Mouse (Mus musculus) liver, postnatal 0 days (tissue): ENCODE data around the gene Kcnab2. TPM values are rescaled to one million over a fixed set of nuclear protein-coding genes. Genes with fewer than 3 reads are reported as not detected.

ENCODE experiments used
- ATAC-seq: fragments of 200-750 bp; cut with Nextera tagmentation; 2 replicates; pipeline ENCODE4 v1.8.0; 2017; ENCODE audit warnings: mild to moderate bottlenecking, moderate library complexity
- DNase-seq: peaks from one replicate; pipeline ENCODE4 v3.0.0-alpha.2; 2016
- H3K27ac ChIP-seq: fragments of 300-500 bp; sonication (generic); 2 replicates; pipeline ENCODE4 v1.5.1; 2014; ENCODE audit warnings: antibody characterized with exemption, moderate library complexity, mild to moderate bottlenecking, low read depth
- H3K27me3 ChIP-seq: fragments of 300-500 bp; sonication (generic); 2 replicates; pipeline ENCODE4 v1.6.1; 2014; ENCODE audit warnings: low read length, control low read depth, mixed read lengths; ENCODE audit not compliant: insufficient read depth
- H3K36me3 ChIP-seq: fragments of 300-500 bp; sonication (generic); replicated peaks from 2 replicates; pipeline ENCODE4 v1.6.1; 2014; ENCODE audit warnings: mild to moderate bottlenecking, control low read depth, low read length, moderate library complexity, mixed read lengths; ENCODE audit not compliant: insufficient read depth
- H3K4me1 ChIP-seq: fragments of 300-500 bp; sonication (generic); 2 replicates; pipeline ENCODE4 v1.6.1; 2014; ENCODE audit warnings: antibody characterized with exemption, mild to moderate bottlenecking, control low read depth; ENCODE audit not compliant: insufficient read depth
- H3K4me2 ChIP-seq: fragments of 300-500 bp; sonication (generic); 2 replicates; pipeline ENCODE4 v1.6.1; 2014; ENCODE audit warnings: low read depth, mild to moderate bottlenecking, low read length, moderate library complexity, mixed read lengths
- H3K4me3 ChIP-seq: fragments of 300-500 bp; sonication (generic); 2 replicates; pipeline ENCODE4 v1.5.1; 2014; ENCODE audit warnings: low read depth, low read length
- H3K9ac ChIP-seq: fragments of 300-500 bp; sonication (generic); replicated peaks from 2 replicates; pipeline ENCODE4 v1.6.1; 2014; ENCODE audit warnings: mild to moderate bottlenecking, moderate library complexity
- H3K9me3 ChIP-seq: fragments of 300-500 bp; sonication (generic); 2 replicates; pipeline ENCODE4 v1.6.1; 2016; ENCODE audit warnings: mild to moderate bottlenecking, control low read depth, low read length, mixed read lengths
- CTCF ChIP-seq: sonication (generic); IDR thresholded peaks from 2 replicates; pipeline ENCODE4 v1.5.1; 2016; ENCODE audit warnings: antibody characterized with exemption, low read depth
- EP300 ChIP-seq: IDR thresholded peaks from 2 replicates; pipeline ENCODE4 v1.6.1; 2016; ENCODE audit warnings: antibody characterized with exemption, low read depth, mild to moderate bottlenecking
- WGBS: fragments of 180-500 bp; shearing (Covaris S2); extraction: QIAGEN DNeasy Blood & Tissue Kit; methylation state at CpG from one replicate; pipeline ENCODE4 v1.1.7; 2014; ENCODE audit not compliant: insufficient replicate concordance; 5-methylcytosine and 5-hydroxymethylcytosine counted together
- polyA plus RNA-seq: library from polyadenylated mRNA; unstranded; fragments of >200 nt; fragmentation: Nextera tagmentation; extraction: Ambion mirVana; gene quantifications from 2 replicates; pipeline ENCODE4 v1.2.1, GENCODE M21; 2015

Kcnab2 gene
- polyA plus RNA-seq, 1 experiment from 2014 or later, result 6.7 TPM

GRCm38 (mm10) chr4:152349837-152350381, 127.8 kb downstream of the Kcnab2 start:
- Histone ChIP-seq H3K27ac (no peak overlapping the region), H3K9me3 (no peaks in the 10 kb centered on the region), H3K27me3 (peaks cover 27% of the 10 kb centered on the region; the same call in 1 of the 2 replicates), H3K4me1 (peaks cover 7% of the 10 kb centered on the region), H3K4me3 (no peak overlapping the region), H3K36me3 (no peaks in the 10 kb centered on the region), H3K4me2 (no peak overlapping the region), H3K9ac (no peak overlapping the region)
- ATAC-seq, result no peak
- WGBS, result 6% methylated on average over 17 of the region's 17 CpGs
- DNase-seq, result no peak
- no peak for TF ChIP-seq CTCF
- TF ChIP-seq EP300, result no peak

GRCm38 (mm10) chr4:152345120-152345889, 132.4 kb downstream of the Kcnab2 start:
- 25% methylated on average over 7 of the region's 7 CpGs for WGBS
- Histone ChIP-seq H3K9ac (no peak overlapping the region), H3K4me2 (no peak overlapping the region), H3K9me3 (no peaks in the 10 kb centered on the region), H3K36me3 (no peaks in the 10 kb centered on the region), H3K27me3 (peaks cover 31% of the 10 kb centered on the region), H3K4me1 (peaks cover 16% of the 10 kb centered on the region), H3K4me3 (no peak overlapping the region), H3K27ac (no peak overlapping the region)
- TF ChIP-seq CTCF (no peak), EP300 (no peak)
- peak; percentile 88 for ATAC-seq
- peak; percentile 73 for DNase-seq

GRCm38 (mm10) chr4:152344651-152345050, 133.0 kb downstream of the Kcnab2 start:
- no peak overlapping the region for H3K27ac ChIP-seq
- no peak overlapping the region for H3K4me3 ChIP-seq
- no peak overlapping the region for H3K9ac ChIP-seq
- peaks cover 33% of the 10 kb centered on the region for H3K27me3 ChIP-seq
- peaks cover 16% of the 10 kb centered on the region for H3K4me1 ChIP-seq
- TF ChIP-seq EP300 (no peak), CTCF (no peak)
- ATAC-seq (peak; percentile 24; the same call in 1 of the 2 replicates), DNase-seq (no peak)
- no peak overlapping the region for H3K4me2 ChIP-seq
- no peaks in the 10 kb centered on the region for H3K36me3 ChIP-seq
- WGBS, result 13% methylated on average over 7 of the region's 7 CpGs
- H3K9me3 ChIP-seq, result no peaks in the 10 kb centered on the region

- peaks cover 33% of the 10 kb centered on the region for H3K27me3 ChIP-seq
- no peak for ATAC-seq
Measured at GRCm38 (mm10) chr4:152343296-152343695, 134.4 kb downstream of the Kcnab2 start.

More at GRCm38 (mm10) chr4:152343296-152343695, 134.4 kb downstream of the Kcnab2 start:
- H3K4me2 ChIP-seq, result no peak overlapping the region
- H3K9me3 ChIP-seq, result no peaks in the 10 kb centered on the region
- no peak for DNase-seq
- 6% methylated on average over 5 of the region's 5 CpGs for WGBS
- TF ChIP-seq CTCF (peak; percentile 69), EP300 (no peak)
- no peak overlapping the region for H3K27ac ChIP-seq
- H3K36me3 ChIP-seq, result no peaks in the 10 kb centered on the region
- peaks cover 16% of the 10 kb centered on the region for H3K4me1 ChIP-seq
- no peak overlapping the region for H3K4me3 ChIP-seq
- H3K9ac ChIP-seq, result no peak overlapping the region

Other genes starting within 250 kb of the Kcnab2 start
- gene Gpr153, start 203.6 kb downstream of the Kcnab2 start, polyA plus RNA-seq, result 0.47 and 0.58 TPM in 2 replicates
- not detected in 2 replicates for gene Hes3, start 186.2 kb downstream of the Kcnab2 start, polyA plus RNA-seq
- gene Icmt, start 180.6 kb downstream of the Kcnab2 start, polyA plus RNA-seq, result 5.9 and 6.9 TPM in 2 replicates
- gene Rnf207, start 158.9 kb downstream of the Kcnab2 start, polyA plus RNA-seq, result 0.13 TPM in 1 of 2 replicates, not detected in the other
- 207 and 213 TPM in 2 replicates for gene Rpl22, start 152.1 kb downstream of the Kcnab2 start, polyA plus RNA-seq
- gene Chd5, start 139.2 kb downstream of the Kcnab2 start, polyA plus RNA-seq, result 0.38 TPM in 1 of 2 replicates, not detected in the other
- gene Nphp4, start 1.2 kb downstream of the Kcnab2 start, polyA plus RNA-seq, result 0.06 and 0.09 TPM in 2 replicates